Mouse (Mus musculus) cerebellum, adult 2 months (tissue): ENCODE measurements around the gene Sos1. TPM values are rescaled to one million over a fixed set of nuclear protein-coding genes. Genes with fewer than 3 reads are reported as not detected.

ENCODE experiments used
- DNase-seq, 2 experiments: peaks; one replicate each; pipeline ENCODE4 v3.0.0; 2021
- H3K27ac ChIP-seq: fragments of 200-500 bp; 2 replicates; pipeline ENCODE4 v1.5.1; 2012; ENCODE audit warnings: low read length, control low read depth, inconsistent platforms; ENCODE audit not compliant: insufficient read depth
- H3K27me3 ChIP-seq: fragments of 200-500 bp; 2 replicates; pipeline ENCODE4 v1.6.1; 2012; ENCODE audit warnings: inconsistent platforms, mild to moderate bottlenecking, low read length, moderate library complexity; ENCODE audit not compliant: control insufficient read depth, insufficient read depth
- H3K4me1 ChIP-seq: fragments of 200-500 bp; 2 replicates; pipeline ENCODE4 v1.6.1; 2011; ENCODE audit warnings: low read length; ENCODE audit not compliant: control insufficient read depth, insufficient read depth
- H3K4me3 ChIP-seq: fragments of 200-500 bp; replicated peaks from 2 replicates; pipeline ENCODE3; 2011; ENCODE audit warnings: mild to moderate bottlenecking, low read depth, low read length, control low read depth; ENCODE audit not compliant: insufficient read depth
- CTCF ChIP-seq: fragments of 200-500 bp; IDR thresholded peaks from 2 replicates; pipeline ENCODE4 v1.5.1; 2011; ENCODE audit warnings: low read depth, mild to moderate bottlenecking, control low read depth, low read length, moderate library complexity, borderline replicate concordance; ENCODE audit not compliant: insufficient read depth
- POLR2A ChIP-seq: fragments of 200-500 bp; IDR thresholded peaks from 2 replicates; pipeline ENCODE4 v1.6.1; 2011; ENCODE audit warnings: low read length, control low read depth, borderline replicate concordance; ENCODE audit not compliant: insufficient read depth
- WGBS: fragments of 180-500 bp; shearing (Covaris S2); methylation state at CpG from one replicate; pipeline ENCODE4 v1.1.7; 2018; 5-methylcytosine and 5-hydroxymethylcytosine counted together
- polyA plus RNA-seq: library from polyadenylated mRNA; depleted of rRNA; stranded (reverse); fragments of >200 nt; gene quantifications from 2 replicates; pipeline ENCODE4 v1.2.3, GENCODE M21; 2012; rRNA removed

Gene Sos1
- polyA plus RNA-seq, 1 experiment: 19.3 TPM

GRCm38 (mm10) chr17:80360245-80360644 lies 120.0 kb downstream of the Sos1 start:
- no peaks in the 10 kb centered on the region for H3K4me1 ChIP-seq
- TF ChIP-seq CTCF (no peak), POLR2A (no peak)
- no peak overlapping the region for H3K4me3 ChIP-seq
- H3K27ac ChIP-seq: no peak overlapping the region
- DNase-seq: no peak
- H3K27me3 ChIP-seq: no peaks in the 10 kb centered on the region
- WGBS: 91% methylated on average over 8 of the region's 8 CpGs

- Histone ChIP-seq H3K27ac (no peak overlapping the region), H3K4me3 (no peak overlapping the region), H3K4me1 (no peaks in the 10 kb centered on the region), H3K27me3 (no peaks in the 10 kb centered on the region)
- WGBS: 43% methylated on average over 6 of the region's 6 CpGs
- TF ChIP-seq CTCF (no peak), POLR2A (no peak)
- DNase-seq: no peak
Measured at GRCm38 (mm10) chr17:80347234-80347633, 133.0 kb downstream of the Sos1 start.

- no peaks in the 10 kb centered on the region for H3K27me3 ChIP-seq
- DNase-seq: no peak
- H3K4me1 ChIP-seq: no peaks in the 10 kb centered on the region
- no peak for TF ChIP-seq CTCF
- TF ChIP-seq POLR2A: no peak
- 26% methylated on average over 11 of the region's 11 CpGs for WGBS
- no peak overlapping the region for H3K27ac ChIP-seq
- H3K4me3 ChIP-seq: no peak overlapping the region
Measured at GRCm38 (mm10) chr17:80346591-80347125, 133.6 kb downstream of the Sos1 start.

GRCm38 (mm10) chr17:80345277-80345676 lies 135.0 kb downstream of the Sos1 start:
- DNase-seq: no peak
- no peak overlapping the region for H3K27ac ChIP-seq
- no peaks in the 10 kb centered on the region for H3K4me1 ChIP-seq
- no peak for TF ChIP-seq POLR2A
- no peak for TF ChIP-seq CTCF
- WGBS: 82% methylated on average over 4 of the region's 4 CpGs
- no peaks in the 10 kb centered on the region for H3K27me3 ChIP-seq
- no peak overlapping the region for H3K4me3 ChIP-seq

Other genes with a start within 250 kb of the Sos1 start
- 30.1 and 34.1 TPM in 2 replicates for gene Morn2, start 190.2 kb downstream of the Sos1 start, polyA plus RNA-seq
- gene Dhx57, start 190.0 kb downstream of the Sos1 start, polyA plus RNA-seq: 24.4 and 26.0 TPM in 2 replicates
- 173 and 194 TPM in 2 replicates for gene Arhgef33, start 173.0 kb downstream of the Sos1 start, polyA plus RNA-seq
- not detected in 2 replicates for gene Gm10190, start 106.9 kb downstream of the Sos1 start, polyA plus RNA-seq
- 1.3 and 1.5 TPM in 2 replicates for gene Cdkl4, start 97.4 kb upstream of the Sos1 start, polyA plus RNA-seq
- gene Map4k3, start 248.0 kb upstream of the Sos1 start, polyA plus RNA-seq: 45.3 and 48.9 TPM in 2 replicates